Mouse (Mus musculus): Measurements from ENCODE around the gene Tasp1.

- no peak for TF ChIP-seq POLR2A (IDR thresholded peaks at IDR 0.05; ENCODE audit: borderline replicate concordance, insufficient read depth, low read length)
- no peak for TF ChIP-seq CTCF (IDR thresholded peaks at IDR 0.05; ENCODE audit: borderline replicate concordance, insufficient read depth, low read depth, low read length)
Observed at GRCm38 (mm10) chr2:140065676-140066075, 929 bp downstream of the Tasp1 start.

All from cerebellum, adult 2 months (tissue).